Mouse (Mus musculus) heart, postnatal 10 days (tissue): Measurements from ENCODE around the gene Slc9b1. TPM values are rescaled to one million over a fixed set of nuclear protein-coding genes. Genes with fewer than 3 reads are reported as not detected.

Experiments used
- DNase-seq, 2 experiments: peaks; one replicate each; pipeline ENCODE4 v3.0.0; 2021
- intact Hi-C: fragments of 180-260 bp; cut with DNase I; formaldehyde crosslinking; loops from one replicate; pipeline ENCODE4 v1.15.1; 2025
- total RNA-seq, 2 experiments: library from RNA; stranded (reverse); gene quantifications; 2 replicates each; pipeline ENCODE4 v1.2.3; 2021

Slc9b1 gene
- total RNA-seq, 2 experiments from 2014 or later: 0.45 to 0.60 TPM

DNA sequence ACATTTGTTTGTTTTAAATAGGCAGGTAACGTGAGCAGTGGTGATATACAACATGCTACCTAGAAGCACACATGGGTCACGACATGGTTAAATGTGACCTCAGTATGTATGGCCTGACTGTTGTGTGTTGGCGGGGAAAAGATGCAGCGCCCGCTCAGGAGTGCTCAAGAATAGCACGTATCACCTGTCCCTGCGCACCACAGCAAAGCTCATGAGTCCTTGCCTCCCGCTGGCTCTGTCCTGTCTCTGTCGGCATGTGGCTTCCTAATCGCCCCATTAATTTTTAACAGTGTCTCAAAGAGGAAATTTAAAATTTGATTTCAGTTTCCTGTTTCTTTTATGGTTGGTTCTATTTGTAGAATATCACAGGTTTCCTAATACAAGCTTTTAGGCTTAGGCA is 29.6 kb downstream of the Slc9b1 start:
- intact Hi-C loops: no loop called here
- no peak for DNase-seq

DNA sequence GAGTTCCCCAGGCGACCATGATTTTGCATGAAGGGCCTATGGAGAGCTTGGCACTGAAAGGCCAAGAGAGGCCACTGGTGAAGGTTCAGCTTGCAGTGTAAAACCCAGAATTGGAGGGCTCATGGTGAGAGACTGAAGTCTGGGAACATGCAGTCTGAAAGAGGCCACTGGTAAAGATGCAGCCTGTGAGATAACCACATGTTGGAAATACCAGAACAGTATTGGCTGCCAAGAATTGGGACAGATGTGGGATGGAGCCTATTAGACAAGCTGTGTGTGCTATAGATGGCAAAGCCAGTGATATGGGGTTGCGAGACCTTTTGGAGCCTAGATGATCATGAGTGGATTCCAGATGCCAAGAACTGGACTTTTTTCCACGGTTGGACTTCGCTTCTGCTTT is 32.0 kb downstream of the Slc9b1 start:
- intact Hi-C loops: no loop called here
- DNase-seq: no peak

DNA sequence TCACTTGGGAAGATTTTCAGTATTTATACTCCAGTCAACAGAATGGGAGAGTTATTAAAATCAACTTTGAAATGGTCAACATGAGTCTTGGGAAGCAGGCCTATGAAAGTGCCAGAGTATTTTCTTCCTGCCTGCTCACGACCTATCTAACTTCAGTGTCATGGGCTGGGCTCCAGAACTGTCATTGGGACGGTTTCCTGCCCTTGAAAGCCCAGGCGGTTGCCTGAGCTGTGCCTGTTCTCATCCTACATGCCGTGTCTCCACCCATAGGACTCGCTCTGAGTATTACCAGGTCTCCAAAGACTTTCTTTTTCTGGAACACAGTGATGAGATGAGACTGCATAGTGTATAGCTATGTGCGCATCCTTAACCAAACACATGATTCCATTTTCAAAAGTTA is 45.4 kb downstream of the Slc9b1 start:
- intact Hi-C loops: no loop called here
- no peak for DNase-seq

DNA sequence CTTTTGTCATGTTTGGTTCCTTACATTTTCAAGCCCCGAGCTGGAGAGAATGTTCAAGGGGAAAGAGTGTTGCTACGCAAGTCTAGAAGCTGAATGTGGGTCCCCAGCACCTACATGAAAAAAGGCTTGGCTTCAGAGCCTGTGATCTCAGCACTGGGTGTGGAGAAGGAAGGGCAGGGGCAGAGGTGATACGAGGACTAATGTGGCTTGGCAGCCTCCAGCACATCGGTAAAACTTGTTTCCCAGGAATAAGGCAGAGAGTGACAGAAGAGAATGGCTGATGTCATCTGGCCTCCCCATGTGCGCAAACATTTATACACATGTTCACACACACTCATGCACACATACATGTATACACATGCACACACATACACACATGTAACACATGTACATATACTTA is 47.3 kb downstream of the Slc9b1 start:
- DNase-seq: no peak
- intact Hi-C loops: no loop called here

DNA sequence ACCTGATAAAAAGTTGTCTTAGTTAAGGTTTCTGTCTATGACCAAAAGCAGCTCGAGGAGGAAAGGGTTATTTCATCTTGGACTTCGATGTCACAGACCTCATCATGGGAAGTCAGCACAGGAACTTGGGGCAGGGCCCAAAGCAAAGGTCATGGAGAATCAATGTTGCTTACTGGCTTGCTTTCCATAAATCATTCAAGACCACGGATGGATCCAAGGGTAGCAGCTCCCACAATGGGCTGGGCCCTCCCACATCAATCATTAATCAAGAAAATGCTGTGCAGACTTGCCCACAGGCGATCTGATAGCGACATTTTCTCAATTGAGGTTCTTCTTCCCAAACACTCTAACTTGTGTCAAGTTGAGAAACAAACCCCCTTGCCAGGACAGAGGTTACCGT is 48.3 kb downstream of the Slc9b1 start:
- no peak for DNase-seq
- intact Hi-C loops: no loop called here

DNA sequence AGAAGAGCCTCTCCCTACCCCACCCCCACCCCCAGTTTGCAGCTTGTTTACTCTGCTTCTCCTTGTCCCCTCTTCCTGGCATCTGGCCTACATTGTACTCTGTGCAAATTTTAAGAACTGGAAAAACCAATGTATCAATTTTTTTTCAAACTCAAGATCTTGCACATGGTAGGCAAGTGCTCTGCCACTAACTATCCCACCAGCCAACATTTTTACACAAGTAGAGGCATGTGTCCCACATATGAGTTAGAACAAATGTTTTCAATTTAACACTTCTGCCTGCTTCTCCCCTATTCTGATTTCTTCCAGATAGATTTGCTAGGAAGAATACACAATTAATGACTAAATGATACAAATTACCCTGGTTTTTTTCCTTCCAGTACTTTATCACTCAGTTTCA is 49.3 kb downstream of the Slc9b1 start:
- intact Hi-C loops: no loop called here
- no peak for DNase-seq

DNA sequence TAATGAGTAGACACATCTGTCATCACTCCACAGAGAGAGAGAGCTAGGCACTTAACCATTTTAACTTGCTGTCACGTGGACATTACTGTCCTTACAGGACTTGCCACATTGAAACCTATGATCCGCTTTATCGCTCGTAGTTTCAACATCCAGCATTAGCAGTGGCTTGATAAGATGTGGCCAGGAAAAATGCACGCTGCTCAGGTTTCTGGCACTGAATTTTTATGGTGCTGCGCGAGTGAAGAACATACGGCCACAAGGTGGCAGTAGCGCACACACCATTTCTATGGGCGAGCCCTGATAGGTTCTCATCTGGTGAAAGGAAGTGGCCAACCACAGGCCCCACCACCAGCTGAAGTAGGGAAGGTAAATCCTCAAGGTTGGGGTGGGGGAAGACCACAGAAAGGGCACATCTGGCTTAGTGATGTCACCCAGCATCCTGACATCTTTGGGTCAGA is 54.4 kb downstream of the Slc9b1 start:
- peak; percentile 92 to 95 for DNase-seq
- intact Hi-C loops: loop anchor here (1.0 to 5.0 kb wide), 5 partner anchors 111 to 329 kb away; no protein-coding TSS in a partner anchor

DNA sequence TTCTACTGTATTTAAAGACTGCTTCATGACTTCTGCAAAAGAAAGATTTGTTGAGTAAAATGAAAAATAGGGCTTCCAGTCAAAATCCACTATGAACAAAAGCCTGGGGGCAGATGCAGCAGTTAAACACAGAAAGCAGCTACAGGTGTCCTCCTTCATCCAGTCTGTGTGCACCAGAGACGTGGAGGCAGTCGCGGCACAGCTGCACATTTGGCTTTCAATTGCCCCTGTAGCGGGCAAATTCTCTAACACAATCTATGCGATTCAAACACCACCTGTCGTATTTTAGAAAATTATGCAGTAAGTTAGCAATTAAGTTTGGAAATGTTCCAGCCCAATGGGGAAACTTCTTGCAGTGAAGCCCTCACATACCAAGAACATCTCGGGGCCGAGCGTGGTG is 55.4 kb downstream of the Slc9b1 start:
- intact Hi-C loops: loop anchor here (2.0 to 5.0 kb wide), 4 partner anchors 112 to 309 kb away; no protein-coding TSS in a partner anchor
- no peak for DNase-seq

DNA sequence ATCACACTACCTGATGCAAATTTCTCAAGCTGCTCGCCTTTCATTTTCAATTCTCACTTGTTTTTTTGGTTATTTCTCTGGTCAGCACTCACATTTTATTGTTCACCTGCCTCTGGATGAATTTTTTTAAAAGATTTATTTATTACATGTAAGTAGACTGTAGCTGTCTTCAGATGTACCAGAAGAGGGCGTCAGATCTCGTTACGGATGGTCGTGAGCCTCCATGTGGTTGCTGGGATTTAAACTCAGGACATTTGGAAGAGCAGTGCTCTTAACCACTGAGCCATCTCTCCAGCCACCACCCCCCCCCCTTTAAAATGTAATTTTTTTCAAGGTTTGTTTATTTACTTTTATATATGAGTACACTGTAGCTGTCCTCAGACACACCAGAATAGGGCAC is 56.0 kb downstream of the Slc9b1 start:
- DNase-seq: no peak
- intact Hi-C loops: loop anchor here (2.0 to 5.0 kb wide), 5 partner anchors 51 to 308 kb away; no protein-coding TSS in a partner anchor

DNA sequence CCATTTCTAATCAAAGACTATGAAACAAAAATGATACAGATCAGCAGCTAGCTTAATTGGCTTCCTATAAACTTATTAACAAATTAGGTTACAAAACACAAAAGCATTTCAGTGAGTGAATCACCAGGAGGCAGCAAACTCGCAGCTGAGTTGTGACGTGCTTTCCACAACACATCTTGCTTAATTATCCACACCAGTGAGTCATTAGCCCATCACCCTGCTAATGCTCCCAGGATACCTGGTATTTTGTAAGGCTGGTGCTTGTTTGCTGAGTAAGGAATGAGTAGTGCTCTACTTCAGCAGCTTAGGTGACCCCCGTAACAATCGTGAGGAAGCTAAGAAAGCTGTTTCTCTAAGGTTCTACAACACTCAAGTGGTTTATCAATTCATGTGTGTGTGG is 56.8 kb downstream of the Slc9b1 start:
- no peak for DNase-seq
- intact Hi-C loops: loop anchor here (2.0 to 5.0 kb wide), 2 partner anchors 50 to 308 kb away; no protein-coding TSS in a partner anchor

DNA sequence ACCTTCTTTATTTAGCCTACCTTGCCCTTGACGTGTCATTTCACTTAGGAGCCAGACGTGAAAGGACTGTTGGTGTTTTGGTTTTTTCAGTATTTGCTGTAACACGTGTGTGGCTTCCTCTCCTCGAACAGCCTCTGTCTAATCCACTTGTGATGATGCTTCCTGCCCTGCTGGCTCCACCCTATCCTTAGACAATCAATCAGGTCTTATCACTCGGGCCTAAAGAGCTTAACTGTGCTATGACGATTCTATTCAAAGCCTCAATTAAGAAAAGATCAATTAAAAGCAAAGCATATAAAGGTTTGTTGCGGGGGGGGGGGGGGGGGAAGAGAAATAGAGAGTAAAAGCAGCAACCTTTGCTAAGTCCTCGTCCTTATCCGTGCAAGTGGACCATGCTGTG is 59.5 kb downstream of the Slc9b1 start:
- intact Hi-C loops: no loop called here

DNA sequence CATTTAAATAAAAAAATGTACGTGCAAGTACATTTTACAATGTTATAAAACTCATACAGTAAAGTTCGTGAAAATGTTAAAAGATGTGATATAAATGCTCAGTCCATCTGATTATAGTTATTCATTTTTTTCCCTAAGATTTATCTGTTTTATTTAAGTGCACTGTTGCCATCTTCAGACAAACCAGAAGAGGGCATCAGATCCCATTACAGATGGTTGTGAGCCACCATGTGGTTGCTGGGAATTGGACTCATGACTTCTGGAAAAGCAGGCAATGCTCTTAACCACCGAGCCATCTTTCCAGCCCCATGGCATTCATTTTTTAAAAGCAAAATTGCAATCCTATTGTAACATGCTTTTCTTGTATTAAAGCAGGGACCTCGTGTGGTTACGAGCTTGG is 61.4 kb downstream of the Slc9b1 start:
- no peak for DNase-seq
- intact Hi-C loops: no loop called here

More for the DNA sequence above, 59.5 kb downstream of the Slc9b1 start:
- no peak for DNase-seq

DNA sequence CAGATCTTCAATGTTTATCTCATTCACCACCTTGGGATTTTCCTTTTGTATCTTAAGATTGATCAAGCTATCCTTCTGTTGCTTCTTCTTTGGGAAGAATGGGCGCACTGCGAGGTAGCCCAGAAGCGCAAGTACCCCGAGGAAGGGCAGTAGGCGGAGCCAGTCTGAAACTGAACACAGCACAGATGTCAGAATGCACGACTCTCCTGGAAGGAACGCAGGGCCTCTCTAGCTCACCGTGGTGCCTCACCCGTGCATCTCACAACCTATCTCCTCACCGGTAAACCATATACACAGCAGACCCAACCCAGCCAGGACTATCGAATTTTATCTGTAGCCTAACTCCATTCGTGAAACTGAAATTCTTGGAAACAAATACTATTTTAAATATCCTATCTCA is 63.2 kb downstream of the Slc9b1 start:
- DNase-seq: no peak
- intact Hi-C loops: no loop called here

DNA sequence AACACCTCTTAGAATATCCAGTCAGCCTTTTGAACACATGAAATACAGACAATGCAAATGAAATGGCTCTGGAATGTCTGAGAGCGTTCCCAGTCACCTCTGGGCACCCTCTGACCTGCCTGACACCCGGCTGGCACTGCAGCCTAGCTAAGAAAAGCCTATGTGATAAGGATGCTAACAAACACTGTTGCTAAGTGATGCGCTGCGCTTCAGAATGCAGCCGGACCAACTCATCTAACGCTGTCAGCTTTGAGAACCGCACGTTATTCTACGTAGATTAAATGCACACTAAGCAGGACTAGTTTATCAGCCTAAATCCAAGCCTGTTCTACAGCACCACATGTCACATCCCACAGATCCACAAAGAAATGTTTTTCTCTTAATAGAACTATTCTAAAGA is 64.0 kb downstream of the Slc9b1 start:
- intact Hi-C loops: no loop called here
- DNase-seq: peak; percentile 71 to 76

DNA sequence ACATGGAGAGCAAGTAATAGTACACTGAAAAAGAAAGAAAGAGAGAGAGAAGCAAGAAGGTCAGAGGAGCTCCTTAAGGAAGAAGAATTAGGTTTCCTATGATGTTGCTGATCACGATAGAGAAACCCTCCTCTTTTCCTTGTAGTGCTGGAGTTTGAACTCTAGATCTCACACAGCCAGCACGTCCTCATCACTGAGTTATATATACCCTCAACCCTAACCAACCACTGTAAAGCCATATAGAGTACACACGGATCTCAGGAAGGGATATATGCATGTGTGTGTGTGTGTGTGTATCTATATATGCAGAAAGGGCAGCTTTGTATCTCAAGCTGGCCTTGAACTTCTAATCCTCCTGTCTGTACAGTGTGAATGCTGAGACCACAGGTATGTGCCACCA is 69.4 kb downstream of the Slc9b1 start:
- no peak for DNase-seq
- intact Hi-C loops: no loop called here

DNA sequence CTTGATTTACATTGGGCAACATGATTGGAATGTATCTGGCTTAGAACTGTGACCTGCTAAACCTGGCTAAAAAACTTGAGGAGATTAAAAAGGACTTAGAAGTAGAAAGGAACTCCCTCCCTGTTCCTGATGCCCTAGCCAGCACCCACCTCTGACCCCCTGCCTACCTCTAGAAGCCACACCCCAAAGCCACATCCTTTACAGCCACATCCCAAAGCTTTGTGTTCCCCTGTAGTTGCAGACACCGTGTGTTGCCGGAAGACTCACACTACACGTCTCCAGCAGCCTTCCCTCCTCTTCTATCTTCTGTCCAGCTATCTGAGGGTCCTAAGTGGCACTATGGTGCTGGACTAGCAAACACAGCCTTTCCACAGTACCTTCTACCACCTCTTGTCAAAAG is 70.0 kb downstream of the Slc9b1 start:
- no peak for DNase-seq
- intact Hi-C loops: no loop called here

DNA sequence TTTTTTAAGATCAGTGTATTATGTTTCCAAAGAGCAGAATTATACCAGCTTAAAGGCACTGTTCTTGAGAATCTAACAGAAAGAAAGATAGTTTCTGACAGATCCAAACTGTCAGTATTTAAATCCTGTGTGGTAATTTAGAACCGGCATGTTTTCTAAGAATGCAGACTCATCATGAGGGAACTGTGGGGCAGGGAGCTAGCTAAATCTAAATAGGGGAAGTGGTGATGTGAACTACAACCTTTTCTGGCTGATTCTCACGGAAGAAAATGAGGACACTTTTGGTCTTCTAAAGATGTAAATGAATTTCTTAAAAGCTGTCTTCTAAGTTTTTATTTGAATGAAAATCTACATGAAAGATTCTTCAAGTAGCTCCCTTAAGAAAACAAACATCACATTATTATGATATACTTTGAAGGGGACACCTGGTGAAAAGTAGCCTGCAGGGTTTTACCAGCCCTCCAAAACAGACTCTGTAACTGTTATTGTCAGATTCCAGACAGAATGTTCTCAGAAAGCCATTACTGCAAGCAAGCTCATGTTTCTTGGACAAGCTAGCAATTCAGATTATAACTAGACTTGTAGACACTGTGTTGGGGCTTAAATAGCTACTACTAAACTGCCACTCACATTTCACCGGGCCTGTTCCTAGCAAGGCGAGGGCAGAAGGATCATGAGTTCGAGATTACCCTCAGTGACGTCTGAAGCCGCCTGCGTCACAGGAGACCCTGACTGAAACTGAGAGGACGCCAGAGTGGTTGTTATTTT is 72.9 kb downstream of the Slc9b1 start:
- intact Hi-C loops: no loop called here

DNA sequence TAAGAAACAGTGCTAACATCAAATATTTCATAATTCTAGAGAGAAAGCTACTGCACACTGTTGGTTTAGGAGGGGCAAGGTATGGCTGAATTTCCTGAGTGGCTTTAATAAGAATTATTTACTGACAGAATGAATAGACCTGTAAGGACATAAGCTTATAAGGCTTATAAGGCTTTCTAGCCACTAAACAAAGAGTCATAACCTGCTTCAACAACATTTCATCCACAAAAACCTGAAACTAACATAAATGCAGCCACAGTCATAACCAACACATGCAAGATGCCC is 73.4 kb downstream of the Slc9b1 start:
- intact Hi-C loops: no loop called here
- DNase-seq: no peak

More for the DNA sequence above, 72.9 kb downstream of the Slc9b1 start:
- DNase-seq: no peak

DNA sequence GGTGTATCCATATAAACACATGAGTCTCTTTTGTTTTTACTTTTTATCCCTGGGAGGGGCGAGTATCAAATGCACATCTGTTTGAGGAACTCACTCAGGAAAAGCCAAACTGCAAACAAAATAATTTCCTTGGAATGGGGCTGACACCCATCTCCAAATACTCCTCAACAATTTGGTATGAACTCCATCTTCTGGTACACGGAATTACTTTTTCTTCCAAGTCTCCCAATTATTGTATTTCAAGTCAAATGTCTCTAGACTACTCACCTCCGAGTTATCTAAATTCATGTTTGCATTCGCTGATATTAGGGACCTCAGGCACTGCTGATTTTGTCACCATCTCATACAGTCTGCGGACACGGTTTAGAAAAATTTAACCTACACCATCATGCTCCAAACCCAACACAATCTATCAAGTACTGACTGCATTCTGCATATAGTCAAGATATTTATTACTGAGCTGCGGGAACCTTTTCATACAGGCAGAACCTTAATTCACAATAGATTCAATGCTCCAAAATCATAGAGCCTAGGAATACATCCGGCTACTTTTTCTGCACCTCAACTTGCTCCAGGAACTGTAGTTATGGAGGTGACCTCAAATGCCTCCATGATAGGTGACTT is 74.5 kb downstream of the Slc9b1 start:
- no peak for DNase-seq
- intact Hi-C loops: no loop called here

DNA sequence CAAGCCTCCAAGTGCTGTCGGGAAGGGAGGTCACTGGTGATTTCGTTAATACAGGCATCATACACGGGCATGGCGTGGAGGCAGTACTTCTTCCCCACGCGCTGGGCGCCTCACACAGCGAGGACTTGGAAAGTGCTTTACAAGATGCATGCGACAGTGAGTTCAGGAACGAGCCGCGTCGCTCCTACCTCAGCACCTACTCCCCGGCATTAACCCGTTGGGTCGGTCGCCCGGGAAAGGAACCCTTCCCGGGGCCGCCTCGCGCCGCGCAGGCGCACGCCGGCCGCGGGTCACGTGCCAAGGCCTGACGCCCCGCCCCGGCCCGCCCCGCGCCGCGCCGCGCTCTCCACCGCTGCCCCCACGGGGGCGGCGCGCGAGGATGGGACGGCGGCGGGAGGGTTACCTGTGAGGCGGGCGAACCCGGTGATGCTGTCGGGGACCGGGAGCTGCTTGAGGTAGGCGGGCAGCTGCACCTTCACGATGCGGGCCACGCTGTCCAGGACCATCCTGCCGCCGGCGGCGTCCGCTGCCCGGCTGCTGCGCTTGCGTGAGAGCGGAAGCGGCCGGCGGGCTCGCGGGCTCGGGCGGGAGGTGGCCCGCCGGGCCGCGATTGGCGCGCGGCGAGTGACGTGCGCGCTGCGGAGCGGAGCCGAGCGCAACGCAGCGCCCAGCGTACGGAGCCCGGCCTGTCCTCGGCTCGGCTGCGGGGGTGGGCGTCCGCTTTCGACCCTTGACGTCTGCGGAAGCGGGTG is 75.2 kb downstream of the Slc9b1 start:
- intact Hi-C loops: loop anchor here (1.0 kb wide), 1 partner anchor 15 kb away; the partner anchor contains the start of gene Ube2d3
- DNase-seq: peak; percentile 88 to 91

DNA sequence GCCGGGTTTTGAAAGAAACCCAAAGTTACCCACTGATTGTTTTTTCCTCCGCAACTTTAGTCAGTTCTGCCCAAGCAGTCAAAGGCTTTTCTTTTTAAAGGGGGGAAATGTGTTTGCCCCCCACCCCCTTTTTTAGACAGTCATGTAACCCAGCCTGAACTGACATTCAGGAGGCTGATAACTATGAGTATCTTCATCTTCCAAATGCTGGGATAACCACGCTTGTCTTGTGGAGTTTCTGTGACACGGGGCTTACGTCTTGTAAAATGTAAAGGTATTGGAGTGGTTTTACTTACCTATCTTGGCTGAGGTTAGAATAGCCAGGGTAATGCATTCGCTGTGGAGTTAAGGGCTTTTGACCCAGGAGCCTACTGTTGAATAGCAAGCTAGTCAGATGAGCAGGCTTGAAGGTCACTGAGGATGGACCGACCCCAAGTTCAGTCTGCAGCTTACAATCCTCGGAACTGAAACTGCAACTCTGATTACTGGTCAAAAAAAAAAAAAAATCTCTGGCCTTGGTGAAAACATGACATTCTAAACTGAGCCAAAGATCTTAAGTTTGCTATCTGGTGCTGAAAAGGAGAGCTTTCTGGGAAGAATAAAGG is 75.9 kb downstream of the Slc9b1 start, which contains the start of gene Cisd2:
Gene Cisd2, minus strand, starts transcription at position 318 of the 605 bp plus-strand sequence.
- intact Hi-C loops: loop anchor here (1.0 kb wide), 1 partner anchor 15 kb away; the partner anchor contains the start of gene Ube2d3
- DNase-seq: no peak
